Mouse (Mus musculus): Measurements from ENCODE around the gene Homer1. TPM values are rescaled to one million over a fixed set of nuclear protein-coding genes. Genes with fewer than 3 reads are reported as not detected.
A peak's percentile ranks its signal among the peaks of the same experiment; 100 is the strongest.

Homer1 gene
- polyA plus RNA-seq (2017; shearing (Covaris generic)) = 1 to 10 TPM; 3.0 to 5.6 TPM

DNA sequence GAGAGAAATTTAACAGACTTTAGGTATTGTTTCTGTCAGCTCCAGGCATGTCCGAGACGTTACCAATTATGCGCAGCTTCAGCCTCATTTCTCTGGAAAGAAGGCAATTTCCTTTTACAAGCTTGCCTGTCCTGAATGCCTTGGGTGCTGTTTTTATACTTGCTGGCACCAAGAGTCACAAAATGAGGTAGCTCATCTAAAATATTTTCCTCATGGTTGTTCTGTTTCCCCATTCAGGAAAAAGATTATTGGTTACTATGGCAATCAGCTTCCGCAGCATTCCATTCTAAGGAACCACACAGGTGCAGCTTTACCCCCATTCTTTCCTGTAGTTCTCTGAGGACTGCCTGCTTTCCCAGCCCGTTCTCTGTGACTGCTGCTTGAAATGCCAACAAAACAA lies at the start of gene Homer1:
TSS of gene Homer1 (plus strand) at position 320 of the 400 bp plus-strand sequence.
- ATAC-seq = no peak

DNA sequence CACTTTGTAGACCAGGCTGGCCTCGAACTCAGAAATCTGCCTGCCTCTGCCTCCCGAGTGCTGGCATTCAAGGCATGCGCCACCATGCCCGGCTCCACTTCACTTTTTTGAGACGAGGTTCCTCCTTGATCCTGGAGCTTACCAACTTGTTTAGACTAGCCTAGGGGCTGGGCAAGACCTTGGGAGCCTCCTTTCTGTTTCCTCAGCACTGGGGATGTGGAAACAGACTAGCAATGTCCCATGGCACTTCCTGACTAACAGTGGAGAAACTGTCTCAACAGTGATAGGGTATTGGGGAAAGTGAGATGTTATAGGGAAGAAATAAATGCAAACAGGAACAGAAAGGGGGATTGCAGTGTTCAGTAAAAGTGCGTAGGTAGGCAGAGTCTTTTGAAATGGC lies 47.7 kb upstream of the Homer1 start:
- no peak for ATAC-seq

DNA sequence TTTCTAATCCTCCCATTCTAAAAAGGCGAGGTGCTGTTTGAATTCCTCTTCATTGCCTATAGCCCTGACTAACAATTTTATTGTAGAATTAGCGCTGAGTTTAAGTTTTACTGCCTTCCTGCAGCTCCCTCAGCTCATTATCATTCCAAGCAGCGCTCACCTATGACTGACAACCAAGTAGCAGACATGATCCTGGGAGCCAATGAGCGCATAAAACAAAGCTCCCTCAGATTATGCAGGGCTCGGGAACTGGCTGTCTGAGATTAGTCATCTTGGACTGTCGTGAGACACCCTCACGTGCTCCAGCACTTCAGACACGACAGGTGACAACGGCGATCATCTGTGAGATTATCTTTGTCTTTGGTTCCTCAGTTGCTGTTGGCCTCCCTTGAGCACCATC lies 47.3 kb upstream of the Homer1 start:
- no peak for ATAC-seq

DNA sequence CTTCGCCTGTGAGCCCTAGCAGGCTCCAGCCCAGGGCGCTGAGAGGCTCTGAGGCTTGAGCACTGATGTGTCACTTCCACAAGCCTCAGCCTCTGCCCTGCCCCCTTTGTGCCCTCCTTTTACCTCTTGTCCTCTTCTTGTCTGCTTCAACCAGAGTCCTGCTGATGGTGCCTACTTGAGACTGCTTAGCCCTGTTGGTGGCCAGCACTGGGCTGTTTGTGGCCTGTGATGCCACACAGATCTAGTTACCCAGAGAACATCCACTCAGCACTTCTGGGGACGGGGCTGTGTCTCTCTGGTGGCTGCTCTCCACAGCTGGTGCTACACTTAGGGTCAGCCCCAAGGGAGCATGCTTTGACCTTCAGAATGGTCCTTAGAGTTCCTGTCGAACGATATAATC lies 46.5 kb upstream of the Homer1 start:
- ATAC-seq = no peak

DNA sequence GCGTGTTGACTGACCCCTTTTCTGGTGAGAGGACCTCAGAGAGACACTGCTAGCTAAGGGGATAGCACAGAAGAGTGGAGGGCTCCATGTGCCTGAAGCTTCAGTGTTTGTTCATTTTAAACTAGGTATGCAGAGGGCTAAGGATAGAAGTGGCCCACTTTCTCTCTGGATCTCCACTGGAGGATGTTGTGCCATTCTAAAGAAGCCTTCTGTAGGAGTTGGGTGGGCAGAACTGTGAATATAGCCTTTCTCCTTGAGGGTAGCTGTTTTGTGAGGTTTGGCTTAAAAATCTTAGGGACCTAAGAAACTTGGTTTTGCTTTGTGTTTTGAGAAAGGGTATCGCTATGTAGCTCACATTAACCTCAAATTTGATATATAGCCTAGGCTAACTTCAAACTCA lies 32.3 kb upstream of the Homer1 start:
- no peak for ATAC-seq

DNA sequence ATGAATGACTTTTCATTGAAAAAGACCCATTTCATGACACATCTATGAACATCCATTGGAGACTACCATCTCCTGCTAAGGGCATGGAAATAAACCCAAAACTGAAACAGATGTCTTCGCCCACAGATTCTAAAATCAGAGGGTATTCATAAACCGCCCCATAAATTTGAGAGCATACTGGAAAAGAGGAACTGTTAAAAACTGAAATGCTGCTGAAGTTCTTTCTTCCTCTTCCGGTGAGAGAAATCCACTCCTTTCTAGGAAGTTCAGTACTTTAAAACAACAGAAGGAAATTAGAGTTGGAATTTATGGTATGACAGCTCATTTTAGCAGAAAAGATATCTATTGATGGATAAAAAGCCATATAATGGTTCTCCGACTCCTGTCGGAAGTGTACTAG lies 1.1 kb downstream of the Homer1 start:
- no peak for ATAC-seq

DNA sequence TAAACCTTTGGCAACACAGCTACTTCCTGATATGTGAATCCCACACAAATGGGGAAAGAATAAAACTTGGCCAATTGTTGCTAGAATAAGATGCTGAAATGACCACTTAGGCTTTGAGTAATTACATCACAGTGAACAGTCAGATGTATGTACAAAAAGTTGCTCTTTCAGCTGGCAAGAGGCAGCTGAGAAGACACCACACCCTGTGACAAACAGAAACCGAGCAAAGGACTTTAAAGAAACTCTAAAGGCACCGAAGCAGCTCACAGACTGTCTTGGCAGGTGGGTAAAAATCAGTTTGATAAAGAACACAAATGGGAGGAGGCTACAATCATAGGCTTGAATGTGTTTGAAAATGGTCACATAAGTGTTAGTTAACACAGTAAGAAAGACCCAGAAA lies 1.6 kb downstream of the Homer1 start:
- ATAC-seq = no peak

DNA sequence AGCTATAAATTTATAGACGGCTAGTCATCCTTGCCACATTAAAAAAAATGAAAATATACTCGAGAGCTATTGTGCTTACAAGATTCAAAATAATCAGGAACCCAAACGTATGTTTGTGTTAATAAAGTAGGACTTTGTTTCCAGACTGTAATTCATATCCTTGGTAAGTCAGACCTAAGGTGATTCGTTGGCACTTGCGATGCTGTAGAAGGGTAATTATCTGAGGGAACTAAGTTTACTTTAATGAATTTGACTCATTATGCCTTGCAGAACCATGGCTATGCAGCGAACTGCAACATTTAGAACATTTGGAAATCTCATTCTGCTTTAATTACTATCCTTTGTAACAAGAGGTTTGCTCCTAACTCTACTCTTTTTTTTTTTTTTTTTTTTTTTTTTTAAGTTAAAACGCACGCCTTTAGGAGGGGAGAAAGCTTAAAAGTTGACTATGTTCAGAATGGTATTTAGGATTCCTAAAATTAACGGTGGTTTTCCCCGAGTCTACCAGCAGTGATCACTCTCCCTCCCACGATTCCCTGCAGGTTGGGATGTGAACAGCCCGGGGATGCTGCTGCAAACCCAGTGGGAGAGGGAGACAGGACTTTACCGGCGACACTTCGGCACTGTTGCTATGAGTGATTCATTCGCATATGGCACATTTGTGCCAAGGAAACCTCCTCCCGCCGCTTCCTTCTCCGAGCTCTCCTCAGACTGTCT lies 3.6 kb downstream of the Homer1 start:
- ATAC-seq = peak; percentile 26

DNA sequence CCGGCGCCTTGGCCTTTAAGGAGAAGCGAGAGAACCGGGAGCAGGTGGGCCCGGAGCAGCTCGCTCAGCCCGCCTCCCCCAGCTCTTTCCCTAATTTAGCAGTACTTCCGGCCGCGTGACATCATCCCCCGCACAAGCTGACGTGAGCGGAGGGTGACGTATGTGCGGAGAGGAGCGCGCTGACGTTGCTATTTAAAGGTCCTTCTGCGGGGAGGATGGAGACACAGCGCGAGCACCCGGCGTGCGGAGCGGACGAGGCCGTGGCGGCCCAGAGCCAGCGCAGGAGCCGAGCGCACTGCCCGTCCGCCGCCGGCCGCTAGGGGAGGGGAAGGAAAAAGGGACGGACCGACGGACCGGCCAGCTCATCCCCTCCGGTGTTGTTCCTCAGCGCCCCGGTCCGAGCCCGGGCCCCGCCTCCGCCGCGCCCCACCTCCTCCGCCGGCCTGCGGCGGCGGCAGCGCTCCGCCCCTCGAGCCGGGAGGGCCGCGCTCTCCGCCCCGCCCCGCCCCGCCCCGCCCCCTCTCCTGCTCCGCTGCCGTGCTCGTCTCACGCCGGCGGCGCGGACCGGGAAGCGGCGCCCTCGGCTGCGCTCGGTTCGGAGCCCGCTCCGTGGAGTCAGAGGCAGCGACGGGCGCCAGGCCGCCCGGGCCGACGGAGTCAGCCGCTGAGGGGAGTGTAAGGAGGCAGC lies 4.3 kb downstream of the Homer1 start:
- ATAC-seq = peak; percentile 95

DNA sequence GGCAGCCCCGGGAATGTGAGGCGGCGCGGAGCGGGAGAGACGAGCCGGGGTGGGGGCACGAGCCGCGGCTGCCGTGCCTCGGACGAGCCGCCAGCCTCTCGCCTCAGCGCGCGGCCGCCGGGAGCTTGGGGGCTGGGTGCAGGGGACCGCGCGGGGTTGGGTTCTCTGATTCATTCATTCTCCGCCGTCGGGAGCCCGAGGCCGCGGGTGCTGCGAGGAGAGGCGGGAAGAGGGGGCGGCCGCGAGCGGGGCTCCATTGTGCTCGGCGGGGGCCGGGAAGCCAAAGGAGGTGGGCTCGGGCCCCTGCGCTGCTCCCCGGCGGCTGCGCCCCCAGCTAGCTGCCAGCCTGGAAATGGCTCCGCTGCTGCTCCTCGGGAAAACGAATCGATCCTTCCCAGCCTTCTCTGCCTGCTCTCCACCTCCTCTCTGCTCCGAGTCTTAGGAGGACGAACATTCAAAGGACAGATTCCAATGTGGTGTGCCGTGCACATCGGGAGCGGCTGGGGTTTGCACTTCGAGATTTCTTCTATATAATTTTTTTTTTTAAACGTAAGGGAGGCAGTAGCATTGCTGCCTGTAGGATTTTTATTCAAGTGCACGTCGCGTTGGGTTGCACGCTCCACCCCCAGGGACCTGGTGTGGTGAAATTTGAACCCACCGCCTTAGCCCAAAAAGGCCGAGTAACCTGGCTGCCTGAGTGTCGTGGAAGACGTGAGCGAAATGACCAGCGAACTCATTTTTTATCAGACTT lies 5.0 kb downstream of the Homer1 start:
- peak; percentile 4 for ATAC-seq

DNA sequence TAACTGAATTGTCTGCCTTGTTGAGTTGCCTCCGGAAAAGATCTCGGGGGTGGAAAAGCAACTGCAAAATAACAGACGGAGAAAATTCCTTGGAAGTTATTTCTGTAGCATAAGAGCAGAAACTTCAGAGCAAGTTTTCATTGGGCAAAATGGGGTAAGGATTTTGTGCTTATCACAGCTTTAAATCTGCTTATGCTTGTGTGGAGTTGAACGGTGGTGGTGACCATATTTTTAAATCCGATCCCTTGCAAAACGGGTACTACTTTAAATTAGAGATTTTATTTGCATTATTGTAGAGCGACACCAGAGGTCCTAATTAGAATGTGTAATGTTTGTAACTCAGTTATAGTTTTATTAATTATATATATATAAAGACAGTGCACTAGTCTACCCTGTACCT lies 5.7 kb downstream of the Homer1 start:
- ATAC-seq = no peak

DNA sequence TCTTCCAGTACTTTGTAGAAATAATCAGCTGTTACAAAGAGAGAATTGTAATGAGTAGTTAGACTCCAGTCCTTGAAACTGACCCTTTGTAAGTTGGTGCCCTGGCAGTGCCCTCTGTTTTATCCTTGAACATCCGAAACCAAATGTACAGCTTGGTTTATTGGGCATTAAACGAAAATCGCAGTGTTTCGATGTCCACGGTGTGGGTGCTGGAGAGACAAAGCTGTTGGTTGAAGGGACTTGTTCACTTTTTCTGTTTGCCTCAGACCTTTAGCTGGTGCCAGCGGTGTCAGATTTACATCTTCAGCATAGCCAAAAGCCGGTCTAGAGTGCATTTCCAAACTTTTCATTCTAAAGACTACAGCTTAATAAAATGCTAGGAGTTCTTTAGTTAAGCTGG lies 6.2 kb downstream of the Homer1 start:
- ATAC-seq = no peak

DNA sequence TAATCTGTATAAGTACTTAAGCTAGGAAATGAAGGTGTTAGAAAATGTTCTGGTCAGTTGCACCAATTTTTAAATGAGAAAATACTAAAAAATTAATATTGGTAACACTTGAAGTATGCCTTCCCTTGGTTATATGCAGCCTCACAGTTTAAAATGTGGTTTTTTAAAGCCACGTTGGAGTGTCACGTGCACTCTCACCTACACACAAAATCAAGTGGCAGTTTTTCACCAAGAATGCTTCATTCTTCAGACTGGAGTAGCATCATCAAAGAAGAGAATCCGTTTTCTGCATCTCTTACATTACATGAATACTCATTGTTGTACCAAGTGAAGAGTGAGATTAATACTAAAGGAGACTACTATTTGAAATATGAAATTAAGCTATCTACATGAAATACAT lies 7.1 kb downstream of the Homer1 start:
- no peak for ATAC-seq

DNA sequence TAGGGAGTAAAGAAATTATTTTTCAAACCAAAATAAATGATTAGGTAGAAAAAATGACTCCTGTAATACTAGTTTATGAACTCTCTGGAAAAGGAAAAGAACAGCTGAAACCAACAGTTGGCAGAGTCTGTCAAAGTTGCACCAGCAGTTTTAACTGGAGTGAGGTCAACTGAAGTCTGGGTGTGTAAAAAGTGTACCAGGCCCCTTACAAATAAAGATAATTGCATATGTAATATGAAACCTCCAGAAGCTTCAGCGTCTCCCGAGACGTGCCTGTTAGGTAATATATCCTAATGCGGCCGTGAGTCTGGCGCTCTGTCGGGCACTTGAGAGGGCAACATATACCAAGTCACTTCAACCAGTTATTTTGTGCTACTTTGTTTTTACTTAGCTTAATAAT lies 8.3 kb downstream of the Homer1 start:
- ATAC-seq = no peak

DNA sequence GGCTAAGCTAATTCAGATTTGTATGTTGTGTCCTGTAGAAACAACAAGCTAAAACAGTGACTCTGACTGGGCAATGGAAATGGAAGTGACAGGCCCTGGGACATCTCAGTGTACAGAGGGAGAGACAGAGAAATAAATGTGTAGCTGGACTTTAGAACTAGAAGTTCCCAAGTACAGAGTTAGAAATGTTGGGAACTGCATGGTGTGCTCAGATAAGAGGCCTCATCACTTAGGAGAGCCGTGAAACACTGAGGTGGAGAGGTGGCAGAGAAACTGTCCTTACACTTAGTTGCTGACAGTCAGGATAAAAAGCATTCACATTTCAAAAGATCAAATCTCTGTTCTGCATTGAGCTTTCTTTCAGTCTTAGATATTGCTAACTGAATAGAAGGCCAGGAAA lies 9.9 kb downstream of the Homer1 start:
- no peak for ATAC-seq

DNA sequence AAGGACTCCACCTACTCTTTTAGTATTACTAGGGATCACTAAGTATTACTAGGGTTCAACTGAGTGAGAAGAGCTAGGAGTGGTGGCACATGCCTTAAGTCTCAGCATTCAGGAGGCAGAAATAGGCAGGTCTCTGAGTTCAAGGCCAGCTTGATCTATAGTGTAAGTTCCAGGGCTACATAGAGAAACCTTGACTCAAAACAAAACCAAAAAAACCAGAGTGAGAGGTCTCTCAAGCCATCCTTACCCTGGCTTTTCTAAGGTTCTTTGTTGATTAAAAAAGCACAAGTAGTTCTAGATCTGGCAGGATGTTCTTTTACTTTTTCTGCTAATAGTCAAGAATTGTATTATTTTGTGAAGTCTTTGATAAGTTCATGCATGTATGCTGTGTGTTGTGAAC lies 13.1 kb downstream of the Homer1 start:
- no peak for ATAC-seq

DNA sequence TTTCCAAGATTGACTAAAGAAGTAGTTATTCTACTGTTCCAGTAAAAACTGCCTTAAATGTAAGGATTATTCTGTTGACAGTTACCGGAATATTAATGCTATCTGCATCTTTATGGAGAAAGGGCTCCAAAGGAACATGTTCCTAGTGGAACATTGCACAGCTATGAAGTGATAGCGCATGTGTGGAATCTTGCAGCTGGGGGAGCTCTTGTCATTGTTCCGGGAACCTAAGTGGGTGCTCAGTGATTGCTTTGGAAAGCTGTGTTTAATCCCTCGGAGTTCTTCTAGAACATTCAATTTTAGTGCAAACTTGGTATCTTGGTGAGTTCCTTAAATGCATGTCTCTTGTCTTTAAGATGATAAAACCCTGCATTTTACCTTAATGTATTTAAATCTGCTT lies 14.9 kb downstream of the Homer1 start:
- ATAC-seq = no peak

DNA sequence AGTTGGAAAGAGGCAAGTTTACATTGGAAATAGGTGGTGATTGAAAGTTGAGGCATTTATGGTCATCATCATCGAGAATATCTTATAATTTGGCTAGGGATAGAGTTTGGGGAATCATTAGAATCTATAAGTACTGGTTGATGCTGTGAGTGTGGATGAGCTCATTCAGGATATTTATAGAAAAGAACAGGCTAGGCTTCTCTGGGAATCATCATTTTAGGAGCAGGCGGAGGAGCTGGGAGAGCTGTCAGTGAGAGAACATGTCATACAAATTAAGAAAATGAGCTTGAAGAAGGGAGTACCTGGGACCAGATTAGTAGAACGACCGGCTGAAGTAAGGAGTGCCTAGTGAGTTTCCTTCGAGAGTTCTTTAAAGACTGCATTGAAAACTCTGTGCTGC lies 20.7 kb downstream of the Homer1 start:
- ATAC-seq = no peak

DNA sequence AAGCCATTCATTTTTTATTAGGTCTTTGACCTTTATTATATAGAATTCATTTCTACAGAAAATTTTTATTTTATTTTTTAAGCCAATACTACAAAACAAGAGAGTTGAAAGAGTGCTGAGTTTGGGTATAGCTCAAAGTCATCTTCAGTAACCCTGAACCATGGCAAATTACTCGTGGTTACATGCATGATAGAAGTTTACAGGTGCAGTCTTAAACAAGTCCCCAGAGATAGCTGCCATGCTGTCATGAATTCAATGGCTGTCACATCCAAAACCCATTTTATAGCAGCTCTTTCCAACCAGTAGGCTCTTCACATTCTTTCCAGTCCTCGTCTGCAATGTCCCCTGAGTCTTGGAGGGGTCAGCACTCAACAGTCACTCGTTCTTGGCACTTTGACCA lies 26.9 kb downstream of the Homer1 start:
- ATAC-seq = no peak

DNA sequence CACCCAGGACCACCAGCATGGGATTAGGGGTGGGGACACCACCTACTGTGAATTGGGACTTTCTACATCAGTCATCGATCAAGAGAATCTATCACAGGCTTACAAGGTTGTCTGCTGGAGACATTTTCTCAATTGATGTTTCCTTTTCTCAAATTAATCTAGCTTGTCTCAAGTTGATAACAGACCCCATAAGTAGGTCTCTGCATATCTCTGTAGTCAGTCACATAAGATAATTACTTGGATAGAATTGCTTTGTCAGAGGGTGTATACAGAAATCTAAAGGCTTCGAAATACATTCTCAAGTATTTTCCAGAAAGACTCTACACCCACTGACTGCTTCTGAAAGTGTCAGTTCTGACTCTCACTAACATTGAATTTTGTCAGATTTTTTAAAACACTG lies 32.3 kb downstream of the Homer1 start:
- ATAC-seq = peak; percentile 15

DNA sequence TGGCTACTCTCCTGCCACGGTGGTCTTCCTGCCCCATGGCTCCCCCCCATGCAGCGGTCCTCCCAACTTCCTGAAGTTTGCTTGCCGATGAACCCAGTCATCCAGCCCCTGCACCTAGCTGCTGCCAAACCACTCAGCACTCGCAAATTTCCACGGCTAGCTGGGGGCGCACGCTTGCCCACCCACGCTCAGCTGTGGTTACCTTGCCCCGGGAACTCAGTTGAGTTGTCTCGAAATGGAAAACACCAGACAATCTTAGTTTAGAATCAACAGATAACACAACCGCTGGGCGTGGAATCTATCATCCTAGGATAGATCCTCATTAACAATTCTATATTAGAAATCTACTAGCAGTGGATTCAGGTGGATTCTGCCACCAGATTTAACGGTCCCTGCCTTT lies 33.1 kb downstream of the Homer1 start:
- peak; percentile 61 for ATAC-seq

DNA sequence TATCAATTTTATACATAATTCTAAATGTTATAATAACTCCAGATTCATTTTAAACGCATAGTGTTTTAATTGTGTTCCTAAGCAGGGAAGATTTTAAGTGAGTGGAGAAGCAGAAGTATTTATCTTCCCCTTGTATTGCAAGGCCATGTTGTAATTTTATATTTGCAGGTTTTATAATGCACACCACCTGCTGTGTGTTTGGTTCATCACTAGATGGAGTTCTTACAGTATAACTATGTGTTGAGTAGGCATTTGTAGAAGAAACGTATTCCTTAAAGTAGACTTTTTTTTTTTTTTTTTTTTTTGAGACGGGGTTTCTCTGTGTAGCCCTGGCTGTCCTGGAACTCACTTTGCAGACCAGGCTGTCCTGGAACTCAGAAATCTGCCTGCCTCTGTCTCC lies 35.9 kb downstream of the Homer1 start:
- no peak for ATAC-seq

DNA sequence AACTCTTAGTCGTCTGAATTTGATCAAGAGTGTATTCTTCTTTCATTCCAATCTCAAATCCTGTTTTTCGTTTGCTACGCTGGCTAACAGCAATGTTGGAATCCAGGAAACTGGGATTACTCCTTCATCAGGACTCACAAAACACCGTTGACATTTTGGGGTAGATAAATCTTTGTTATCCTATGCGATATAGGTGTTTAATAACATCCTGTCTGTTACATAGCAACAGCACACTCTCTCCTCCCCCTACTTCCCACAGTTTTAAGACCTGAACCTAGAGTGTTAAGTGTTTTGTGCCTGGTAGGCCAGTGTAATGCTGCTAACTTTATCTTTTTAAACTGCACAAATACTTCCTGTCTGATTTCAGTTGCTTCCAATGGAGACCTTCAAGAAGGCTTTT lies 39.0 kb downstream of the Homer1 start:
- ATAC-seq = peak; percentile 64
